Mouse (Mus musculus): ENCODE results near the gene Fastk.
A peak's percentile ranks its signal among the peaks of the same experiment; 100 is the strongest.

DNA sequence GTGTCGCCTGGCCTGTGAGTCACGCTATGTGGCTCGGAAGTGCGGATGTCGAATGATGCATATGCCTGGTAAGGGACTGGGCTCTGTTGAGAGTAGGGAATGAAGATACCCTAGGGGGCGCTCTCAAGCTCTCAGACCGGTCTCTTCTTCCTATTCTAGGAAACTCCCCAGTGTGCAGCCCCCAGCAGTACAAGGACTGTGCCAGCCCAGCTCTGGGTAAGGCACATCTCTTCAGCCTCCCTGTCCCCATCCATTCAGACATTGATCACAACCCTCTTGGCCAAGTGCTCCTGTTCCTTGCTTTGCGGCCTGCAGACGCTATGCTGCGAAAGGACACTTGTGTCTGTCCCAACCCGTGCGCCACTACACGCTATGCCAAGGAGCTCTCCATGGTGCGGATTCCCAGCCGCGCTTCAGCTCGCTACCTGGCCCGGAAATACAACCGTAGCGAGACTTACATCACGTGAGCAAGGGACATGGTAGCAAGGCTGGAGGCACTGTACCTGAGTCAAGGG lies 28.8 kb downstream of the Fastk start:
- peak; percentile 44 for TF ChIP-seq CTCF (IDR thresholded peaks at IDR 0.05; ENCODE audit: low read depth)
- no peak for TF ChIP-seq EP300 (IDR thresholded peaks at IDR 0.05; ENCODE audit: low read depth)

Data from heart, postnatal 0 days (tissue).